Mouse (Mus musculus) limb, embryonic 14.5 days (tissue): Measurements from ENCODE around the gene Cstf2t. TPM values are rescaled to one million over a fixed set of nuclear protein-coding genes. Genes with fewer than 3 reads are reported as not detected.

Source experiments
- ATAC-seq: fragments of 200-750 bp; cut with Nextera tagmentation; 2 replicates; pipeline ENCODE4 v1.8.0; 2017; ENCODE audit warnings: low read depth, moderate number of reproducible peaks, moderate TSS enrichment; ENCODE audit not compliant: low FRiP score
- DNase-seq: peaks from one replicate; pipeline ENCODE4 v3.0.0-alpha.2; 2015; ENCODE audit warnings: low spot score
- H3K27ac ChIP-seq: fragments of 300-500 bp; sonication (generic); replicated peaks from 2 replicates; pipeline ENCODE4 v1.5.1; 2014; ENCODE audit warnings: low read depth, mild to moderate bottlenecking, low read length, moderate library complexity, mixed read lengths
- H3K27me3 ChIP-seq: fragments of 300-500 bp; sonication (generic); 2 replicates; pipeline ENCODE4 v1.6.1; 2014; ENCODE audit warnings: low read length, mixed read lengths; ENCODE audit not compliant: control insufficient read depth, insufficient read depth
- H3K36me3 ChIP-seq: fragments of 300-500 bp; sonication (generic); 2 replicates; pipeline ENCODE4 v1.6.1; 2014; ENCODE audit warnings: mild to moderate bottlenecking, low read length, moderate library complexity, mixed read lengths; ENCODE audit not compliant: control insufficient read depth, insufficient read depth
- H3K4me1 ChIP-seq: fragments of 300-500 bp; sonication (generic); 2 replicates; pipeline ENCODE4 v1.6.1; 2014; ENCODE audit warnings: antibody characterized with exemption, low read length, mixed read lengths; ENCODE audit not compliant: control insufficient read depth, insufficient read depth
- H3K4me2 ChIP-seq: fragments of 300-500 bp; sonication (generic); replicated peaks from 2 replicates; pipeline ENCODE4 v1.6.1; 2014; ENCODE audit warnings: low read depth, mild to moderate bottlenecking, low read length, moderate library complexity; ENCODE audit not compliant: severe bottlenecking
- H3K4me3 ChIP-seq: fragments of 300-500 bp; sonication (generic); replicated peaks from 2 replicates; pipeline ENCODE4 v1.5.1; 2014; ENCODE audit warnings: low read length
- H3K9ac ChIP-seq: fragments of 300-500 bp; sonication (generic); 2 replicates; pipeline ENCODE4 v1.6.1; 2014; ENCODE audit warnings: mild to moderate bottlenecking, low read depth, low read length, moderate library complexity; ENCODE audit not compliant: severe bottlenecking
- H3K9me3 ChIP-seq: fragments of 300-500 bp; sonication (generic); 2 replicates; pipeline ENCODE4 v1.6.1; 2016; ENCODE audit warnings: low read length; ENCODE audit not compliant: control insufficient read depth
- POLR2A ChIP-seq: fragments of 200-500 bp; IDR thresholded peaks from 2 replicates; pipeline ENCODE4 v1.8.0; 2012; ENCODE audit warnings: inconsistent platforms, mild to moderate bottlenecking, moderate library complexity, borderline replicate concordance; ENCODE audit not compliant: insufficient read depth, insufficient read length; ENCODE audit errors: extremely low read depth
- WGBS: fragments of 180-500 bp; shearing (Covaris S2); extraction: QIAGEN DNeasy Blood & Tissue Kit; methylation state at CpG from one replicate; pipeline ENCODE4 v1.1.7; 2014; 5-methylcytosine and 5-hydroxymethylcytosine counted together
- polyA plus RNA-seq, 2 experiments: library from polyadenylated mRNA; depleted of rRNA in 1 of 2; stranded (reverse) in 1 of 2; unstranded in 1 of 2; fragments of >200 nt; fragmentation: Nextera tagmentation in 1 of 2; extraction: Ambion mirVana in 1 of 2; gene quantifications; 2 replicates each; pipeline versions ENCODE4 v1.2.1 to v1.2.3; 2012 to 2014

Gene Cstf2t
- polyA plus RNA-seq, 2 experiments = 24.0 to 35.2 TPM

GRCm38 (mm10) chr19:31065206-31065781 is 17.3 kb upstream of the Cstf2t start:
- Histone ChIP-seq H3K4me1 (no peaks in the 10 kb centered on the region; the same call in 1 of the 2 replicates), H3K9me3 (no peaks in the 10 kb centered on the region), H3K9ac (no peak overlapping the region), H3K4me2 (no peak overlapping the region), H3K27me3 (no peaks in the 10 kb centered on the region), H3K27ac (no peak overlapping the region), H3K4me3 (no peak overlapping the region), H3K36me3 (no peaks in the 10 kb centered on the region)
- ATAC-seq (no peak), DNase-seq (no peak)
- TF ChIP-seq POLR2A = no peak
- WGBS = 80% methylated on average over 11 of the region's 11 CpGs

GRCm38 (mm10) chr19:31073959-31074716 is 8.5 kb upstream of the Cstf2t start:
- H3K27ac ChIP-seq = no peak overlapping the region

GRCm38 (mm10) chr19:31074717-31075063 is 7.9 kb upstream of the Cstf2t start:
- ATAC-seq (no peak), DNase-seq (no peak)
- Histone ChIP-seq H3K4me3 (0 out of 2 replicates have a peak overlapping the region, but pooled peaks have one; percentile 0), H3K4me1 (no peaks in the 10 kb centered on the region), H3K9me3 (no peaks in the 10 kb centered on the region), H3K36me3 (no peaks in the 10 kb centered on the region), H3K9ac (peak overlapping the region; percentile 25; the same call in 1 of the 2 replicates), H3K4me2 (peak overlapping the region; percentile 17; the same call in 1 of the 2 replicates), H3K27ac (no peak overlapping the region), H3K27me3 (no peaks in the 10 kb centered on the region)
- no peak for TF ChIP-seq POLR2A
- WGBS = 14% methylated on average over 3 of the region's 3 CpGs

More at GRCm38 (mm10) chr19:31073959-31074716, 8.5 kb upstream of the Cstf2t start:
- 0 out of 2 replicates have a peak overlapping the region, but pooled peaks have one; percentile 0 for H3K4me3 ChIP-seq
- no peaks in the 10 kb centered on the region for H3K36me3 ChIP-seq
- peak; percentile 71 for ATAC-seq
- H3K9ac ChIP-seq = peak overlapping the region; percentile 25; the same call in 1 of the 2 replicates
- no peak for TF ChIP-seq POLR2A
- DNase-seq = peak; percentile 23
- H3K9me3 ChIP-seq = no peaks in the 10 kb centered on the region
- no peaks in the 10 kb centered on the region for H3K27me3 ChIP-seq
- H3K4me1 ChIP-seq = no peaks in the 10 kb centered on the region
- peak overlapping the region; percentile 17; the same call in 1 of the 2 replicates for H3K4me2 ChIP-seq
- WGBS = 56% methylated on average over 24 of the region's 24 CpGs

GRCm38 (mm10) chr19:31076106-31076505 is 6.5 kb upstream of the Cstf2t start:
- no peak for TF ChIP-seq POLR2A
- Histone ChIP-seq H3K9me3 (no peaks in the 10 kb centered on the region), H3K4me1 (no peaks in the 10 kb centered on the region), H3K36me3 (no peaks in the 10 kb centered on the region), H3K9ac (no peak overlapping the region), H3K27ac (no peak overlapping the region), H3K4me2 (no peak overlapping the region), H3K4me3 (no peak overlapping the region), H3K27me3 (no peaks in the 10 kb centered on the region)
- ATAC-seq (no peak), DNase-seq (no peak)
- 82% methylated on average over 4 of the region's 4 CpGs for WGBS

GRCm38 (mm10) chr19:31078241-31078640 is 4.4 kb upstream of the Cstf2t start:
- H3K4me3 ChIP-seq = no peak overlapping the region
- H3K27ac ChIP-seq = no peak overlapping the region
- no peaks in the 10 kb centered on the region for H3K36me3 ChIP-seq
- peaks cover under 1% of the 10 kb centered on the region; the same call in 1 of the 2 replicates for H3K4me1 ChIP-seq
- 68% methylated on average over 3 of the region's 3 CpGs for WGBS
- no peak overlapping the region for H3K9ac ChIP-seq
- H3K4me2 ChIP-seq = no peak overlapping the region
- no peak for ATAC-seq
- no peaks in the 10 kb centered on the region for H3K27me3 ChIP-seq
- no peak for DNase-seq
- no peaks in the 10 kb centered on the region for H3K9me3 ChIP-seq
- TF ChIP-seq POLR2A = no peak
